Mouse (Mus musculus): ENCODE results near the gene Utp4.
A peak's percentile ranks its signal among the peaks of the same experiment; 100 is the strongest.
"Not testable (repeated sequence)": the region's sequence is repeated elsewhere in the genome, so short reads cannot be mapped to it uniquely, and the experiment has no call there.

Utp4 gene

GRCm38 (mm10) chr8:106905727-106906480 is 12.5 kb downstream of the Utp4 start:
- DNase-seq, result peak; percentile 79 to 91

GRCm38 (mm10) chr8:106906635-106907034 is 13.2 kb downstream of the Utp4 start:
- DNase-seq, result no peak

- no peak for DNase-seq
Measured at GRCm38 (mm10) chr8:106907450-106907849, 14.0 kb downstream of the Utp4 start.

- no peak for DNase-seq
Measured at GRCm38 (mm10) chr8:106908291-106908690, 14.9 kb downstream of the Utp4 start.

GRCm38 (mm10) chr8:106913631-106914030 is 20.2 kb downstream of the Utp4 start:
- DNase-seq, result no peak

- DNase-seq, result no peak
Measured at GRCm38 (mm10) chr8:106919721-106920394, 26.4 kb downstream of the Utp4 start.

GRCm38 (mm10) chr8:106920395-106920741 is 26.9 kb downstream of the Utp4 start:
- DNase-seq, result no peak

- DNase-seq, result no peak
Measured at GRCm38 (mm10) chr8:106924057-106924456, 30.6 kb downstream of the Utp4 start.

- DNase-seq, result no peak
Measured at GRCm38 (mm10) chr8:106924904-106925349, 31.5 kb downstream of the Utp4 start.

- DNase-seq, result no peak
Measured at GRCm38 (mm10) chr8:106925446-106925845, 32.0 kb downstream of the Utp4 start.

GRCm38 (mm10) chr8:106927247-106927646 is 33.8 kb downstream of the Utp4 start:
- peak; percentile 48 to 50 for DNase-seq

- not testable (repeated sequence) for DNase-seq
Measured at GRCm38 (mm10) chr8:106928182-106928581, 34.7 kb downstream of the Utp4 start.

- DNase-seq, result peak; percentile 76 to 84
Measured at GRCm38 (mm10) chr8:106929155-106929913, 35.9 kb downstream of the Utp4 start.

- DNase-seq, result no peak
Measured at GRCm38 (mm10) chr8:106929921-106930320, 36.5 kb downstream of the Utp4 start.

GRCm38 (mm10) chr8:106932376-106933065 is 39.1 kb downstream of the Utp4 start:
- DNase-seq, result peak; percentile 59 to 78

GRCm38 (mm10) chr8:106933506-106934143 is 40.2 kb downstream of the Utp4 start:
- no peak for DNase-seq

- DNase-seq, result no peak
Measured at GRCm38 (mm10) chr8:106934226-106934977, 41.0 kb downstream of the Utp4 start.

GRCm38 (mm10) chr8:106935324-106935869 is 42.0 kb downstream of the Utp4 start, which contains the start of gene Sntb2:
Gene Sntb2, plus strand, starts transcription at chr8:106935750.
- peak; percentile 96 to 98 for DNase-seq

- DNase-seq, result peak; percentile 71 to 80
Measured at GRCm38 (mm10) chr8:106935899-106936477, 42.6 kb downstream of the Utp4 start.

- peak; percentile 79 to 87 for DNase-seq
Measured at GRCm38 (mm10) chr8:106936478-106937051, 43.1 kb downstream of the Utp4 start.
